Mouse (Mus musculus): ENCODE results near the gene Palld. TPM values are rescaled to one million over a fixed set of nuclear protein-coding genes. Genes with fewer than 3 reads are reported as not detected.

Palld gene
- polyA plus RNA-seq, 1 experiment from 2014 or later = 62.3 TPM

- TF ChIP-seq CTCF (IDR thresholded peaks at IDR 0.05; ENCODE audit: low read depth) = peak; percentile 74
- WGBS = 3% methylated on average over 5 of the region's 5 CpGs
- no peak overlapping the region for H3K4me2 ChIP-seq (replicated peaks; ENCODE audit: low read depth)
- H3K9me3 ChIP-seq (ENCODE audit: control insufficient read depth) = no peaks in the 10 kb centered on the region
- H3K27ac ChIP-seq (ENCODE audit: low read depth, low read length) = no peak overlapping the region
- ATAC-seq = peak; percentile 43; the same call in 1 of the 2 replicates
- no peak overlapping the region for H3K9ac ChIP-seq (ENCODE audit: low read depth, low read length)
- no peaks in the 10 kb centered on the region for H3K36me3 ChIP-seq (ENCODE audit: control insufficient read depth, insufficient read depth)
- no peak overlapping the region for H3K4me3 ChIP-seq (ENCODE audit: low read depth, low read length)
- H3K27me3 ChIP-seq (replicated peaks; ENCODE audit: control insufficient read depth, insufficient read depth, low read length) = no peaks in the 10 kb centered on the region
- H3K4me1 ChIP-seq (replicated peaks; ENCODE audit: control insufficient read depth, insufficient read depth, low read length) = no peaks in the 10 kb centered on the region
Measured at GRCm38 (mm10) chr8:61875290-61875689, 27.2 kb downstream of the Palld start.

GRCm38 (mm10) chr8:61873994-61874393 is 28.5 kb downstream of the Palld start:
- Histone ChIP-seq H3K4me1 (replicated peaks; ENCODE audit: control insufficient read depth, insufficient read depth, low read length) (no peaks in the 10 kb centered on the region), H3K9ac (ENCODE audit: low read depth, low read length) (no peak overlapping the region), H3K36me3 (ENCODE audit: control insufficient read depth, insufficient read depth) (no peaks in the 10 kb centered on the region), H3K27me3 (replicated peaks; ENCODE audit: control insufficient read depth, insufficient read depth, low read length) (no peaks in the 10 kb centered on the region), H3K9me3 (ENCODE audit: control insufficient read depth) (no peaks in the 10 kb centered on the region), H3K4me2 (replicated peaks; ENCODE audit: low read depth) (no peak overlapping the region), H3K4me3 (ENCODE audit: low read depth, low read length) (no peak overlapping the region), H3K27ac (ENCODE audit: low read depth, low read length) (no peak overlapping the region)
- ATAC-seq = no peak
- peak; percentile 37 for TF ChIP-seq CTCF (IDR thresholded peaks at IDR 0.05; ENCODE audit: low read depth)
- WGBS = 66% methylated on average over 9 of the region's 9 CpGs

GRCm38 (mm10) chr8:61868481-61868880 is 34.0 kb downstream of the Palld start:
- Histone ChIP-seq H3K27ac (ENCODE audit: low read depth, low read length) (no peak overlapping the region), H3K4me3 (ENCODE audit: low read depth, low read length) (no peak overlapping the region), H3K9ac (ENCODE audit: low read depth, low read length) (no peak overlapping the region), H3K27me3 (replicated peaks; ENCODE audit: control insufficient read depth, insufficient read depth, low read length) (no peaks in the 10 kb centered on the region), H3K9me3 (ENCODE audit: control insufficient read depth) (no peaks in the 10 kb centered on the region), H3K4me2 (replicated peaks; ENCODE audit: low read depth) (no peak overlapping the region), H3K36me3 (ENCODE audit: control insufficient read depth, insufficient read depth) (no peaks in the 10 kb centered on the region), H3K4me1 (replicated peaks; ENCODE audit: control insufficient read depth, insufficient read depth, low read length) (no peaks in the 10 kb centered on the region)
- 95% methylated on average over 3 of the region's 3 CpGs for WGBS
- ATAC-seq = no peak
- no peak for TF ChIP-seq CTCF (IDR thresholded peaks at IDR 0.05; ENCODE audit: low read depth)

- ATAC-seq = no peak
- Histone ChIP-seq H3K4me2 (replicated peaks; ENCODE audit: low read depth) (no peak overlapping the region), H3K27me3 (replicated peaks; ENCODE audit: control insufficient read depth, insufficient read depth, low read length) (no peaks in the 10 kb centered on the region), H3K36me3 (ENCODE audit: control insufficient read depth, insufficient read depth) (no peaks in the 10 kb centered on the region), H3K4me3 (ENCODE audit: low read depth, low read length) (no peak overlapping the region), H3K4me1 (replicated peaks; ENCODE audit: control insufficient read depth, insufficient read depth, low read length) (no peaks in the 10 kb centered on the region), H3K9me3 (ENCODE audit: control insufficient read depth) (no peaks in the 10 kb centered on the region), H3K27ac (ENCODE audit: low read depth, low read length) (no peak overlapping the region), H3K9ac (ENCODE audit: low read depth, low read length) (no peak overlapping the region)
- TF ChIP-seq CTCF (IDR thresholded peaks at IDR 0.05; ENCODE audit: low read depth) = no peak
- WGBS = 97% methylated on average over 1 of the region's 1 CpGs
Measured at GRCm38 (mm10) chr8:61866920-61867319, 35.6 kb downstream of the Palld start.

GRCm38 (mm10) chr8:61865365-61865764 is 37.1 kb downstream of the Palld start:
- H3K27me3 ChIP-seq (replicated peaks; ENCODE audit: control insufficient read depth, insufficient read depth, low read length) = no peaks in the 10 kb centered on the region
- WGBS = 91% methylated on average over 7 of the region's 7 CpGs

GRCm38 (mm10) chr8:61851270-61851669 is 51.2 kb downstream of the Palld start:
- Histone ChIP-seq H3K9me3 (ENCODE audit: control insufficient read depth) (no peaks in the 10 kb centered on the region), H3K27me3 (replicated peaks; ENCODE audit: control insufficient read depth, insufficient read depth, low read length) (no peaks in the 10 kb centered on the region), H3K36me3 (ENCODE audit: control insufficient read depth, insufficient read depth) (no peaks in the 10 kb centered on the region), H3K4me3 (ENCODE audit: low read depth, low read length) (no peak overlapping the region), H3K27ac (ENCODE audit: low read depth, low read length) (no peak overlapping the region), H3K9ac (ENCODE audit: low read depth, low read length) (no peak overlapping the region), H3K4me1 (replicated peaks; ENCODE audit: control insufficient read depth, insufficient read depth, low read length) (no peaks in the 10 kb centered on the region), H3K4me2 (replicated peaks; ENCODE audit: low read depth) (no peak overlapping the region)
- TF ChIP-seq CTCF (IDR thresholded peaks at IDR 0.05; ENCODE audit: low read depth) = no peak
- WGBS = 79% methylated on average over 4 of the region's 4 CpGs
- no peak for ATAC-seq

More at GRCm38 (mm10) chr8:61865365-61865764, 37.1 kb downstream of the Palld start:
- H3K9me3 ChIP-seq (ENCODE audit: control insufficient read depth) = no peaks in the 10 kb centered on the region
- no peak overlapping the region for H3K4me3 ChIP-seq (ENCODE audit: low read depth, low read length)
- no peak overlapping the region for H3K9ac ChIP-seq (ENCODE audit: low read depth, low read length)
- H3K36me3 ChIP-seq (ENCODE audit: control insufficient read depth, insufficient read depth) = no peaks in the 10 kb centered on the region
- H3K4me1 ChIP-seq (replicated peaks; ENCODE audit: control insufficient read depth, insufficient read depth, low read length) = no peaks in the 10 kb centered on the region
- TF ChIP-seq CTCF (IDR thresholded peaks at IDR 0.05; ENCODE audit: low read depth) = no peak
- no peak for ATAC-seq
- no peak overlapping the region for H3K27ac ChIP-seq (ENCODE audit: low read depth, low read length)
- H3K4me2 ChIP-seq (replicated peaks; ENCODE audit: low read depth) = no peak overlapping the region
